Mouse (Mus musculus) left cerebral cortex, adult 9 months (tissue): ENCODE measurements around the gene Dnmbp.
A peak's percentile ranks its signal among the peaks of the same experiment; 100 is the strongest.

Experiments
- DNase-seq, 2 experiments: peaks; one replicate each; pipeline ENCODE4 v3.0.0; 2022; ENCODE audit warnings: low spot score in 2 of 2

Dnmbp gene

GRCm38 (mm10) chr19:43878111-43879092 lies 61.6 kb downstream of the Dnmbp start:
- peak in 1 of 2 experiments; percentile 6 for DNase-seq

GRCm38 (mm10) chr19:43877364-43877763 lies 62.6 kb downstream of the Dnmbp start:
- DNase-seq, result no peak

- no peak for DNase-seq
Measured at GRCm38 (mm10) chr19:43875996-43876395, 64.0 kb downstream of the Dnmbp start.

GRCm38 (mm10) chr19:43874351-43874750 lies 65.6 kb downstream of the Dnmbp start:
- DNase-seq, result no peak

- no peak for DNase-seq
Measured at GRCm38 (mm10) chr19:43870418-43870817, 69.6 kb downstream of the Dnmbp start.

- DNase-seq, result no peak
Measured at GRCm38 (mm10) chr19:43857347-43857746, 82.6 kb downstream of the Dnmbp start.

- no peak for DNase-seq
Measured at GRCm38 (mm10) chr19:43852837-43853545, 87.0 kb downstream of the Dnmbp start.

GRCm38 (mm10) chr19:43851996-43852630 lies 87.9 kb downstream of the Dnmbp start:
- DNase-seq, result no peak

- DNase-seq, result no peak
Measured at GRCm38 (mm10) chr19:43850026-43850425, 90.0 kb downstream of the Dnmbp start.

GRCm38 (mm10) chr19:43847966-43848365 lies 92.0 kb downstream of the Dnmbp start:
- no peak for DNase-seq

GRCm38 (mm10) chr19:43847056-43847455 lies 92.9 kb downstream of the Dnmbp start:
- DNase-seq, result no peak

- DNase-seq, result no peak
Measured at GRCm38 (mm10) chr19:43845331-43845908, 94.6 kb downstream of the Dnmbp start.

GRCm38 (mm10) chr19:43843184-43843583 lies 96.8 kb downstream of the Dnmbp start:
- DNase-seq, result no peak

- peak; percentile 11 to 64 for DNase-seq
Measured at GRCm38 (mm10) chr19:43832425-43833069, 107.4 kb downstream of the Dnmbp start.

- no peak for DNase-seq
Measured at GRCm38 (mm10) chr19:43826855-43827254, 113.1 kb downstream of the Dnmbp start.

GRCm38 (mm10) chr19:43815661-43816414 lies 124.2 kb downstream of the Dnmbp start:
- peak in 1 of 2 experiments; percentile 29 for DNase-seq

GRCm38 (mm10) chr19:43813315-43813714 lies 126.7 kb downstream of the Dnmbp start:
- DNase-seq, result no peak

- DNase-seq, result no peak
Measured at GRCm38 (mm10) chr19:43811419-43811818, 128.6 kb downstream of the Dnmbp start.

GRCm38 (mm10) chr19:43809331-43809730 lies 130.7 kb downstream of the Dnmbp start:
- DNase-seq, result no peak

GRCm38 (mm10) chr19:43803866-43804265 lies 136.1 kb downstream of the Dnmbp start:
- DNase-seq, result no peak
